Mouse (Mus musculus): ENCODE measurements at regions not wholly inside any gene's neighbourhood (a gene's known extent, or its start where the extent isn't known, plus 50 kb on each side); places are given as distances from the start of the nearest gene placed in this dataset.
"Not testable (repeated sequence)": the region's sequence is repeated elsewhere in the genome, so short reads cannot be mapped to it uniquely, and the experiment has no call there.

- not testable (repeated sequence) for DNase-seq (ENCODE audit: low spot score in 2 of 2)
Observed at GRCm38 (mm10) chr5:109842186-109842978, 80.8 kb upstream of the Gm15446 start.

GRCm38 (mm10) chr5:109844236-109844635 lies 79.0 kb upstream of the Gm15446 start:
- DNase-seq (ENCODE audit: low spot score in 2 of 2), result not testable (repeated sequence)

GRCm38 (mm10) chr5:109844753-109845186 lies 78.4 kb upstream of the Gm15446 start:
- peak; percentile 26 to 64 for DNase-seq (ENCODE audit: low spot score in 2 of 2)

- not testable (repeated sequence) for DNase-seq (ENCODE audit: low spot score in 2 of 2)
Observed at GRCm38 (mm10) chr5:109851225-109851624, 72.0 kb upstream of the Gm15446 start.

- DNase-seq (ENCODE audit: low spot score in 2 of 2), result no peak
Observed at GRCm38 (mm10) chr5:109860402-109860801, 62.8 kb upstream of the Gm15446 start.

GRCm38 (mm10) chr5:109864517-109864916 lies 58.7 kb upstream of the Gm15446 start:
- DNase-seq (ENCODE audit: low spot score in 2 of 2), result not testable (repeated sequence)

GRCm38 (mm10) chr5:109865628-109866027 lies 57.6 kb upstream of the Gm15446 start:
- no peak for DNase-seq (ENCODE audit: low spot score in 2 of 2)

- DNase-seq (ENCODE audit: low spot score in 2 of 2), result peak; percentile 80 to 86
Observed at GRCm38 (mm10) chr5:109866337-109867126, 56.7 kb upstream of the Gm15446 start.

GRCm38 (mm10) chr5:109867221-109867620 lies 56.0 kb upstream of the Gm15446 start:
- DNase-seq (ENCODE audit: low spot score in 2 of 2), result not testable (repeated sequence)
